Mouse (Mus musculus) fibroblast of lung, adult 2 months (primary cell): ENCODE results near the gene Taf13.
A peak's percentile ranks its signal among the peaks of the same experiment; 100 is the strongest.
"Not testable (repeated sequence)": the region's sequence is repeated elsewhere in the genome, so short reads cannot be mapped to it uniquely, and the experiment has no call there.

Source experiments
- DNase-seq: peaks from one replicate; pipeline ENCODE4 v3.0.0-alpha.2; 2011; ENCODE audit warnings: low read depth

Taf13 gene

DNA sequence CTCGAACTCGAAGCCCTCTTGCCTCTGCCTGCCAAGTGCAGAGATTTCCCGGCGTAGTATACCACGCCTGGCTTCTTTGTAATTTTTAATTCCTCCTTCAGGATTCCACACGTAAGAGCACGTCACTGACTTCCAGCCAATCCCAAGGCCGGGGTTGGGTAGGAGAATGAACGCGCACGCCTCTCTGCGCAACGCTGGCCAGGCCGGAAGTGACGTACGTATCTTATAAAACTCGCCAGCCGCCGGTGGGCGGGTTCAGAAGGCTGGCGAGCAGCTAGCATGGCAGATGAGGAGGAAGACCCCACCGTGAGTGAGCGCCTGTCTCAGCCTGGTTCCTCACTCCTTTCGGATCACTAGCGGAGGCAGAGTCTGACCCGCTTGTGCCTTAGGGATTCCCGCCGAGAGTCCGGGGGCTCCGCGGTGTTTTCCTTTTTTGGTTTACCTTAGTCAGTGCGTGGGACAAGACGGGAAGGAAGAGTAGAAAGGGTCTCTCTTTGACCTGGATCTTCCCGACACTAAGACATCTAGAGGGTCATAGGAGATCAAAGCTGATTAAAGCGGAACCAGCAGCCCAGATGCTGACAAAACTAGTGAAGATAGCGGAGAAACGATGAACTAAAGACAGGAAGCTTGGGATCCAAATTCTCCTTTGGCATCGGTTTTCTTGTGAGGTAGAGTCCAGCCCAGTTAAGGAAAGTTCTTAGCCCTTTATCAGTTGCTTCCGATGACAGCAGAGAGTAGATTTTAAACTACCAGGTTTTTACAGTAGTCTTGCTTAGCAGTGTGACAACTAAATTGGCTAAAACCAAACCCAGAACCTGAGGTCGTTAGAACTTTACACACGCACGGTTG lies at the start of gene Taf13:
Gene Taf13 (plus strand): TSS at position 256 of the 852 bp plus-strand sequence.
- peak; percentile 88 for DNase-seq

DNA sequence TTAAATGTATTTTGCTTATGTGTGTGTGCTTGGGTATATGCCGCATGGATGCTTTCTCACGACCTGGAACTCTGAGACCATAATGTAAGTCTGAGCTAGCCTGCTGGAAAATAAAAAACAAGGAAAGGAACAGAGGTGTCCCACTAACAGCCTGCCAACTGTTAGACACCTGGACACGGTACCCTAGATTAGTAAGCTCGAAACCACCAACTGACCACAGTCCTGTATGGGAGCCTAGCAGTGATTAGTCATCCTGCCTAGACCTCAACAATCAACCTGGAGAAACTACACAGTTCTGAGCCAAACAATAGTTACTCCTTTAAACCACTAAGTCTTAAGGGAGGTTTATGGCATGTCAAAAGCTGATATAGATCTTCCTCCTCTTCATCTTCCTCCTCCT lies 48.1 kb upstream of the Taf13 start:
- no peak for DNase-seq

DNA sequence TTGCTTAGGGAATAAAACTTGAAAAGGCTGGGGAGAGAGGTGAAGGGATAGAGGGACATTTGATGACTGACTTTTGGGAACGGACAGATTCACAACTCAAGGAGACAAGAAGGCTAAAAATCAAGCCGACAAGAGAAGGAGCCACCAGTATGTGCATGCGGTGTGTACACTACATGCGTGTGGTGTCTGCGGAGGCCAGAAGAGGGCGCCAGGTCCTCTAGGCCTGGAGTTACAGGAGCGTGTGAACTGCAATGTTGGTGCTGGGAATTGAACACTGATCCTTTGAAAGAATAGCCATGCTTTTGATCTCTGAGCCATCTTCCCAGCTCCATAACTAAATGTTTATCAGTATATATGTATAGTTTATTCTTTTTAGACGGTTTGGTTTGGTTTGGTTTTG lies 43.0 kb upstream of the Taf13 start:
- DNase-seq, result no peak

DNA sequence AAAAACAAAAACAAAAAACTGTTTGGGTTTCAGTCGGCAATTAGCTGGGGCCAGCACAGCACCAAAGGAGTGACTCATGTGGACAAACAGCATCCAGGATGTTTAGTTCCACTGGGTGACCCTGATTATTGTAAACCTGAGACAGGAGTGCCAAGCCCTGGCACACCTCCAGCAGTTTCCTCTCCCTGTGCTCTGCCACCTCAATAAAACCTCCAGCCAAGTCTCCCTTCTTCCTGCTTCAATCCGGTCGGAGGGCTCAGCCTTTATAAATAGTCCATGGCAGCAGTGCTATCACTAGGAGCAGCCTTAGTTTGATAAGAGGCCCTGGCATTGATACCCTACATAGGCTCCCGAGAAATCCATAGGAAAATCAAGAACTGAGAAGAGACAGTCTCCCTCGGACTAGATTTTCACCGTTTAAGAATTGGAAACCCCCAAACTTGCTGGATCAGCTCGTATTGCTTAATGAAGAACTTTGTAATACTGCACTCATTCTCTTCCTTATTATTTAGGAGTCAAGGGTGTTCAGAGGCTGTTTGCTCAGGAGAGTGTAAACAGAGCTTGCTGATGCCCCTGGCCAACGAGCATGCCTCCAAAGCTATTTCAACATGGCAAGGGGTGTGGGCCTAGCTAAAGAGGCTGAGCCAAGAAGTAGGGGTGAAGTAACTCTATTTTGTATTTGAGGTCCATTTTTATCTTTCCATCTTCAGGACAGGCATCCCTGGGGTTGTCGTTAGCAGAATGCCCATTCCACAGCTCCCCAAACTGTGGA lies 38.2 kb upstream of the Taf13 start:
- no peak for DNase-seq

DNA sequence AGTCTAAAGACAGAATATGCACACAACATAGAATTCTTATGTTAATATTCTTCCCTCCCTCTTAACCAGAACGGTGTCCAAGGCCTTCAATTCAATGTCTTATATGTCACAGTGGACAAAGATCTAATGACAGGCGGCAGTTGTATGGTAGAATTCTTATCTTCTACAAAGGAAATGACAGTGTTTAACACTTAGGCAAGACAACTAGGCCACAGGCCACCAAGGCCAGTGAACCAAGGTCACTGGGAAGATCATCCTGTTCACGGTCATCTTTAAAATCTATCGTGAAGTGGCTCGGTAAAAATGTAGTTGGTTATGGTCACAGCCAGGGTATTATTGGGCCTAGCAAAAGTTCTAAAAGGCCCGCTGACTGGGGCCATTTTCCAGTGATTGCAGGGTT lies 37.5 kb upstream of the Taf13 start, which contains the start of gene 1700013F07Rik:
Gene 1700013F07Rik (plus strand): TSS at position 200 of the 400 bp plus-strand sequence.
- no peak for DNase-seq

DNA sequence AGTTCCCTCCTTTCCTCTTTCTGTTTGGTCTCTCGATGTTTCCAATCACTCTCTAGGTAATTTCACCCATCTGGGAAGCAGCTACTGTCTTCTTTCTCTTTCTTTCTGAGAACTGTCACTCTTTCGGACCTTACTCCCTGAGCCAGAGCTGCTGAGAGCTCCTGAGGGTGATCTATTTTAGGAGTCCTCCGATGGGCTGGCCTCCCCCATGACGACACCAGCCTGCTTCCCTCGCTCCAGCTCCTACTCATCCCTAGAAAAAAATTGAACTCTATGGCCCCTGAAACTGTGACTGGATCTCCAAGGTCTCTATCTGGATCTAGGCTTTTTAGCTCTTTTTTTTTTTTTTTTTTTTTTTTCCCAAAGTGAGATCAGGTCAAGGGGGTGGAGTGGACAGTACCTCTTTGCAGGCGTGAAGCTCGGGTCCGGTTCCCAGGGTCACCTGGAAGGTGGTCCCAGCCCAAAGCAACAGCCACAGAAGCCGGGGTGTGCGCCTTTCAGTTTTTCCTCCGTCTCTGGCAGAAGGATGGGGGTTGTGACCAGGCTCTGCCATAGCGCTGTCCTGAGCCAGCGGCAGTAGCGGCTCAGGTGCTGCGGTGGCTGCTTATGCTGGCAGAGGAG lies 35.5 kb upstream of the Taf13 start:
- DNase-seq, result no peak

DNA sequence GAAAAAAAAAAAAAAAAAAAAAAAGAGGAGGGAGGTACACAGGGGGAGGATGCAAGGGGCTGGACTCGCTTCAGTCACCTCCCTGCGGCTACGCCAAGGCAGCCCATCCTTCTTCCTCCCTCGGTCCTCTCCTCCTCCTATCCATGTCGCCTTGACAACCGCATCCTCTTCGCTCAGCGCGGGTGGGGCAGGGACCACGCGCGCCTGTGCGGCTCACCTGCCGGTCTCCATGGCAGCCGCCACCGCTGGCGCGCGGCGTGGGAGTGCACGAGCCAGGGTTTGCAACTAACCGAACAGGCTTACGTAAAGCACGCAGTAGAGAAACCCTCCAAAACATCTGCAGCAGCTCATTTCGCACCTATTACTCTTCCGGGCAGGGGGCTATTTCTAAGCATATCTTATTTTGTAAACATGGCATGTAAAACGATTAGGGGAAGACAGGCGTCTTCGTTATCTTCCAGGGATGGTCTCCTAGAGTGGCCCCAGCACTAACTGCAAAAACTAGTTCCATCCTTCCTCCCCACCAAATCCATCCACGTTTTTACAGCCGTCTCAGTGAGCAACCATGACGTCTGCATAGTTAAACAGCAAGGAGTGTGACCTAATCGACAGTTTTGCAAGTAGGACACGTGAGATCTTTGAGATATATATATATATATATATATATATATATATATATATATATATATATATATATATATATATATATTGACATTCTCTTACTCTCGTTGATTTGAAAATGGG lies 34.8 kb upstream of the Taf13 start, which contains the start of gene 5330417C22Rik:
Gene 5330417C22Rik (minus strand): TSS at position 20 of the 744 bp plus-strand sequence.
- DNase-seq, result no peak

DNA sequence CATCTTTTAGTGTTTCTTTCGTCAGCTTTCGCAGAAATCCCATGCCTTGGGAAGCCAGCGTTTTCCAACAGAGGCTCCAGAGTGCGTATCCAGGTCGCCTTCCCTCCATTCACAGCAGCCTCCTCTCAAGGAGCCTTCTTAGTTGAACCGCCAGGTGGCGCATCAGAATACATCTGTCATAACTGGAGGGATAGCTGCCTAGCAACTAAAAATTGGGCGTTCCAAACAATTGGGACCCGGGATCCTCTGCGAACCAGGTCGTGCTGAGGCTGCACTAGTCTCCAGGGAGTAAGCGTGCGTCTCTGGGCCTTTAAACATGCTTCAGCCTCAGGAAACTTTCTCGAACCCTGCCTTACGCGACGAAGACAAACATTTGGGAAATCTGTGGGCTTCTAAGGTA lies 34.2 kb upstream of the Taf13 start:
- DNase-seq, result peak; percentile 55

DNA sequence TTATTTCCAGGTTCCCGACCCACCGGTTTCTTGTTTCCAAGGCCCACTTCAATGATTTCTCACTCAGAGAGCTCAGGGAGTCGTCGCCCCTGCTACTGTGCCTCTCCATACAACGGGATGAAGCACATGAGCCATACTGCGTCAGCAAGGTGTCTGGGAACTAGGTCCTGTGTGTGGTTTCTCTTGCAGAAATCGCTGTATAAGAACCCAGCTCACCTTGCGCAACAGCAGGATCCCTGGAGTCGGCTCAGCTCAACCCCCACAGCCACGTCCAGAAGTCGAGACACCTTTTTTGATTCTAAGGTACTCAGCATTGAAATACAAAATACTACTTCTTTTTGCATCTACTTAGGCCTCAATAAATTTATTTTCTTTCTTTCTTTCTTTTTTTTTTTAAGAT lies 29.2 kb upstream of the Taf13 start:
- DNase-seq, result no peak

DNA sequence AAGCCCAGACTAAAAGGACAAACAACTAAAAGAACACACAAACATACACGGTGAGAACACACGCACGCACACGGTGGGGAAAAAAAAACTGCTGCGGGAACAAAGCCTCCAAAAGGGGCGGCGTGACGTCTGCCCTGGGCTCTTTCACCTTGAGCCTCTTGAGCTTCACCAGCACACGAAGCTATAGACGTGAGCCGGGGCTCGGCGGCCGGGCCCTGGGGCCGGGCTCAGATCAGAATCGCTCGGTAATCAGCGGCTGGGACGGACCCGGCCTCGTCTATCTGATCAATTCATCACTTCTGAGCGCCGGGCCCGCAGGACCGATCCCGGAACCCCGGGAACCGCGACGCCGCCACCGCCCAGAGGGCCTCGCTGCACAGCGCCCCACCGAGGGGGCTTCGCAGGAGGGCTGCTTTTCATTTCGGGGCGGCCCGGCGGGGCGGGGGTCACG lies 17.4 kb upstream of the Taf13 start:
- DNase-seq, result no peak

DNA sequence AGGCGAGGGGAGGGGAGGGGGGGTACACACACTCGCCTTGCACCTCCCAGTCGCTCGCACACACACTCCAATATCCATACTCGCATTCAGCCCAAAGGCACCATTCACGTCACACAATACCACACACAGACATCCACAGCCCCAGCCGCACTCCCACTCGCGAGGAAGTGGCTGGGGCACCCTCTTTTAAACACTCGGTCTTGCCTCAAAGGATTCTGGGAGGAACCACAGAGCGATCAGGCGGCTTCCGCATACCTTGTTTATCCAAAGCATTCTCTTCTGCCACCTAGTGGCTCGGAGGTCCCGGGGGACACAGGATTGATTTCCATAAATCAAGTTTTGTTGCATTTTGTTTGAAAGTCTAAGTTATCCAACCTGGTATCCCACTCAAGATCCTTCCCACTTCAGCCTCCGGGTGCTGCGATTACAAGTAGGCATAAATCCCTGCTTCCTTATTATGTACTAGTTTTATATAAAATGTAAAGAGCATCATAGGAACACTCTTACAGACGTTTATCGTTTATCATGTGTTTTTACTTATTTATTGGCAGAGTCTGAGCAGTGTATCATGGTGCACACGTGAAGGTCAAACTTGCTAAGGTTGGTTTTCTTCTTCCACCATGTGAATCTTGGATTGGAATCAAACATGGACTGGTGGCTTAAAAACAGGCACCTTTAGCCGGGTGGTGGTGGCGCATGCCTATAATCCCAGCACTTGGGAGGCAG lies 16.7 kb upstream of the Taf13 start:
- DNase-seq, result peak; percentile 87

DNA sequence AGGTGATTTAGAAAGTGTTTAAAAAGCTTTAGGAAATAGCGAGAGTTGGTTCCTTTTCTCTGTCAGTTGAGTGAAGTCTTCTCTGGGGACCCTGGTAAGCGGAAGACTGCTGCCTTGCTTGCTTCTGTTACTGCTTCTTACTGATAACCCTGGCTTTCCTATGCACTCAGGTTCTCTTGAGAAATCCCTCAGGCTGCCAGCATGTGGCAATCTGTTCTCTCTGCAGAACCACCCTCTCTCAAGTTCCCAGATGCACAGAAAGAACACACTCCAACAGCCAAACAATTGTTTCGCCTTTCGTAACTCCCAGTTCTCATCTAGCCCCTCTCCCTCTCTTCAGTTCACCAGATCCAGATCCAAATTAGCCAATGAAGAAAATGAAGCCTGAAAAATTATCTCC lies 13.6 kb upstream of the Taf13 start:
- no peak for DNase-seq

DNA sequence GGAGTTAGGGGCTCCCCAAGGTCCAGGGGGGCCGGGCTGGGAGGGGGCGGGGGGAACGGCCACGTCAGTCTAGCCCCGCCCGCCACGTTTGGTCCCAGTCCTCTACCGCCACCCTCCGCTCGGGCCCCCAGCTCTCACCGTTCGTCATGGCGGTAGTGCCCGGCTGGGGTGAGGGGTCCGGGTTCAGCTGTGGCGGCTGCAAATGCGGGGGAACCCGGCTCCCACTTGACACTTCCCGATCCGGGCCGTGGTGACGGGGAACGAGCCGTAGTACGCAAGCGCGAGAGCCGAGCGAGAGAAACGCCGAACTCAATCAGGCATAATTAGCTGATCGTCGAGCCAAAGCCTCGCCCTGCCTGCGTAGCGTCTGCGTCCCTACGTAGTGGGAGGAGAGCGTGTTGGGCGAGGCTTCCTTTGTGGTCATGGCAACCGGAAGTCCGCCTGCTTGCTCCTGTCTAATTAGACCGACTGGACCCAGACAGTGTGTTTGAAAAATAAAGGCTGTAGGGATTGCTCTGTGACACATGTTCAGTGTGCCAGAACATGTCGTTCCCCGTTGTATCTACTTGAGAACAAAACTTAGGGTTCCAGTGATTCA lies 9.3 kb upstream of the Taf13 start, which contains the start of gene Tmem167b:
Gene Tmem167b (minus strand): TSS at position 334 of the 598 bp plus-strand sequence.
- peak; percentile 96 for DNase-seq

DNA sequence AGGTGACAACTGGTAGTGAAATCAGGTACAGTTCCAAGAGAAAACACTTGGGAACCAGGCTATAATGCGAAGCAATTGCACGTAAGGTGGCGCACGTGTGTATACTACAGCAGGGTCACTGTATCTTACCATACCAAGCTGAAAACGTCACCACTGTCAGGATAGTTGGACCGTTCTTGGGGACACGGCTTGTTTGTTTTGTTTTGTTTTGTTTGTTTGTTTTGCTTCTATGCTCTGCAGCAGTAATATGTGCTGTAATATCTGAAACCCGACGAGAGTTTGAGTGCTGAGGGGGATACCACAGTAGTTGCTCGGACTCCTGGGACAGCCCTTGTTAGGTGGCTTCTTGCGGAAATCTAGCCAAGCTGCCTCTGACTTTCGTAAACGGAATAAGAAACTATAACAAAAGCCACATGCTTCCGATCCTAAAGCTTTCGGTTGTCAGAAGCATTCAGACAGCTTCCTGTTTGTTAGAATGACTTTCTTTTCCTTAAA lies 8.7 kb upstream of the Taf13 start:
- no peak for DNase-seq

DNA sequence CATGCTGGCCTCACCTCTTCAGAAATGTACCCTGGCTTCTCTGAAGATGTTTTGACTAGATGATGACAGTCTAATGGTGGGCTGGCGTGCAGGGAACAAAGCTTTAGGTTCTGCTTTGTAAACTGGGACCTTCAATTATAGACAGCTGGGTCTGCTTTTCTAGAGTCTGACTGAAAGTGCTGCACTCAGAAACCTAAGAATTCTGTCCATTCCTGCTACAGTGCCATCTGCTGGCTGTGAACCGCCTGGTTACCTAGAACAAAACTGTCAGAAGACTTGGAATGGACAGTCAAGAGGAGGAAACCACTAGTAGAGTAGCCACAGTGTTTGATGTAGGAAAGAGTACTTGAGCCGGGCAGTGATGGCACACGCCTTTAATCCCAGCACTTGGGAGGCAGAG lies 8.2 kb upstream of the Taf13 start:
- peak; percentile 72 for DNase-seq

DNA sequence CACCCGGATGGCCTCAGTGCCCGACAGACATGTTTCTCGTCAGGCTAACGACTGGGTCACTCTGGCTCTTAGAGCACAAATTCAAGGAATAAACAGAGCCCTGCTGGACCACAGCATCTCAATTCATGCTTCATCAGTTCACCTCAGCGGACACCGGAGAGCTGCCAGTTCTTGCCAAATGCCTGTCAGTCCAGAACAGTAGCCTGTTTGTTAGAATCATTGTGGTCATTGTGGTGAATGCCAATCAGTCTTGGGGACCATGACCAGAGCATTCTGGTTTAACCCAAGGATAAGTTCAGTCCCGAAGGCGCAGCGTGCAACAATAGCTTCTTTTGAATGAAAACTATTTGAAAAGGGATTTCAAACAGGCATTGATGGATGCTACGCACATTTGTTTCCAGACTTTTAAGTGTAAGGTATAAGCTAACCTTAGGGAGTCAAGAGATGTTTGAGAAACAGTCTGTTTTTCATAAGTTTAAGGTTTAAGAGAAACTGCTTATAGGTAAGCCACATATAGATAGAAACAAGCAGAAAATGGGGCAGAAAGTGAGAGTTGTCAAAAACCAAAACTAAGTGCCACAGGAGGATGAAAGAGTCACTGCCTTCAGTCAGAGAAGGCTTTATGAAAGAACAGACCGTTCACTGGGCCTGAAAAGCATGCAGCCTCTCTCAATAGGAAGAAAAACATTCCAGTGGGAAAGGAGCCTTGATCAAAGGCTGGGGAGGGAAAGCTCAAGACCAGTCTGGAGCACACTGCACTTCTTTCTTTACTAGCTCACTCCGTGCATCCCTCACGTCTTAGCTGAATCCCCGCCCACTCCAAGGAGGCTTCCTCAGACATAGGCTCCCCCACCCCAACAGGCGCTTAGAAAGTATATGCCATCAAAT lies 3.3 kb upstream of the Taf13 start:
- peak; percentile 59 for DNase-seq

DNA sequence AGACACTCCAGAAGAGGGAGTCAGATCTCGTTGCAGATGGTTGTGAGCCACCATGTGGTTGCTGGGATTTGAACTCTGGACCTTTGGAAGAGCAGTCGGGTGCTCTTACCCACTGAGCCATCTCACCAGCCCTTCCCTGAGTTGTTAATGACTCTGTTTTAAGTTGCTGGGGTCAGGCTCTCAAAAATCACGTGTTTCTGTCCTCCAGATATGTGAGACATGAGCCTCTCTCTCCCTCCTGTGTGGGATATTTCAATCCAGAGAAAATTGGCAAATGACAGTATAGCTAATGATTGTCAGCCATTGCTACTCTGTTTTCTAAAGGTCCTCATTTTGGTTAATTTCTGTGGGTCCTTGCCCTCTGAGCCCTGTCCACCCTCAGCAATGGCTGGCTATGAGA lies 1.9 kb upstream of the Taf13 start:
- not testable (repeated sequence) for DNase-seq

DNA sequence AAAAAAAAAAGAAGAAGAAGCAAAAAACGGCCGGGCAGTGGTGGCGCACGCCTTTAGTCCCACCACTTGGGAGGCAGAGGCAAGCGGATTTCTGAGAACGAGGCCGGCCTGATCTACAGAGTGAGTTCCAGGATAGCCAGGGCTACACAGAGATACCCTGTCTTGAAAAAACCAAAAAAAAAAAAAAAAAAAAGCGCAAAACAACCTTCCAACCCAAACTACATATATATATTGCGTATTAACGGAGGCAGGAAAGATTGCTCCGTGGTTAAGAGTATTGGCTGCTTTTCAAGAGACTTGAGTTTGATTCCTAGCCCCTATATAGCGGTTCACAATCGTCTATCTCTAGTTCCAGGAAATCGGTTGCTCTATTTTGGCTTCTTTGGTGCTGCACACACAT lies 685 bp upstream of the Taf13 start:
- DNase-seq, result no peak

DNA sequence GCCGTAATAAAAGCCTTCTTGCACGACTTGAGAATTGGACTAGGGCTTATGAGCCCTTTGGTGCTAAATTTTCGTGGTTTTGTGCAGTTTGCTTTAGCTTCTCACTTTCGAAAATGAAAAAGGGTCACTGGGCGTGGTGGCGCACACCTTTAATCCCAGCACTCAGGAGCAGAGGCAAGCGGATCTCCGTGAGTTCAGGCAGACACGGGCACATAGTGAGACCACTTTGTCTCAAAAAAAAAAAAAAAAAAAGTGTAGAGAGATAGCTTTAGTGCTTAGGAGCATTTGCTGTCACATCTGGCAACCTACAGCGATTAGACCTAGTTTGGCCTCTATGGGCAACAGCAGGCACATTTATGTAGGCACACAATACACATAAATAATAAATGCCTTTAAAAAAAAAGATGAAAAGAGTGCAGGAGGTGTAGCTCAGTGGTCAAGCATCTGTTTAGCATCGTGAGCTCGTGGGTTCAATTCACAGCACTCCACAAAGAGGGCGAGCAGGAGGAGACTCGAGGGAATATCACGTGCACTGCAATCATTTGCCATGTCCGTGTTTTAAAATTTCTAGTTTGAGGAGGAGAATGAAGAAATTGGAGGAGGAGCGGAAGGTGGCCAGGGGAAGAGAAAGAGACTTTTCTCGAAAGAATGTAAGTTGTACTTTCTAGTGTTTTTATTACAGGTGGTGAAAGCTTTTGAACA lies 962 bp downstream of the Taf13 start:
- no peak for DNase-seq
